Mouse (Mus musculus) G1E (cell line): Measurements from ENCODE around the gene Pxmp4. TPM values are rescaled to one million over a fixed set of nuclear protein-coding genes. Genes with fewer than 3 reads are reported as not detected.

ENCODE experiments used
- ATAC-seq: 2 replicates; pipeline ENCODE4 v1.8.0; 2016; ENCODE audit warnings: mild to moderate bottlenecking; ENCODE audit not compliant: insufficient number of reproducible peaks, poor library complexity, low FRiP score, severe bottlenecking; ENCODE audit errors: extremely low read depth
- DNase-seq: peaks from one replicate; pipeline ENCODE4 v3.0.0; 2012; ENCODE audit warnings: low spot score
- H3K27me3 ChIP-seq: 2 replicates; pipeline ENCODE4 v1.6.1; 2012; ENCODE audit warnings: mild to moderate bottlenecking, low read length, inconsistent platforms; ENCODE audit not compliant: insufficient read depth
- H3K36me3 ChIP-seq: replicated peaks from 2 replicates; pipeline ENCODE3; 2012; ENCODE audit warnings: mild to moderate bottlenecking, inconsistent platforms
- H3K4me1 ChIP-seq: 2 replicates; pipeline ENCODE4 v1.6.1; 2012; ENCODE audit warnings: low read depth, low read length, inconsistent platforms, mixed read lengths; ENCODE audit not compliant: insufficient read depth
- H3K4me3 ChIP-seq: 2 replicates; pipeline ENCODE4 v1.5.1; 2012; ENCODE audit warnings: low read depth, mild to moderate bottlenecking, inconsistent platforms, low read length, moderate library complexity, mixed read lengths
- H3K9me3 ChIP-seq: replicated peaks from 2 replicates; pipeline ENCODE4 v1.6.1; 2012; ENCODE audit warnings: inconsistent platforms
- CTCF ChIP-seq: IDR thresholded peaks from 2 replicates; pipeline ENCODE4 v1.5.1; 2012; ENCODE audit warnings: low read depth, low read length, inconsistent platforms, mixed read lengths
- GATA1 ChIP-seq: IDR thresholded peaks from 2 replicates; pipeline ENCODE4 v1.6.1; 2012; ENCODE audit warnings: borderline replicate concordance, low read length, inconsistent platforms, mixed read lengths
- GATA2 ChIP-seq: IDR thresholded peaks from 2 replicates; pipeline ENCODE4 v1.6.1; 2012; ENCODE audit warnings: low read depth, low read length, inconsistent platforms, borderline replicate concordance
- POLR2AphosphoS5 ChIP-seq: IDR thresholded peaks from 2 replicates; pipeline ENCODE4 v1.6.1; 2012; ENCODE audit warnings: low read depth, low read length, inconsistent platforms; ENCODE audit not compliant: insufficient replicate concordance
- TAL1 ChIP-seq: conservative IDR thresholded peaks from 2 replicates; pipeline ENCODE4 v1.6.1; 2012; ENCODE audit warnings: low read depth, low read length, inconsistent platforms, mixed read lengths
- polyA plus RNA-seq: library from polyadenylated mRNA; stranded (reverse); fragments of >175 nt; gene quantifications from 2 replicates; pipeline ENCODE4 v1.2.3, GENCODE M21; 2012
- total RNA-seq, 2 experiments: library from RNA; stranded (forward) in 1 of 2; stranded (reverse) in 1 of 2; fragments of 200-1000 nt in 1 of 2; fragments of >200 nt in 1 of 2; fragmentation: Nextera tagmentation in 1 of 2; gene quantifications; 2 replicates each; pipeline ENCODE4 v1.2.3; 2014 to 2017

Gene Pxmp4
- total and polyA plus RNA-seq, 3 experiments: 5.4 to 35.7 (median 20.7) TPM

GRCm38 (mm10) chr2:154603007-154603637 lies 386 bp downstream of the Pxmp4 start:
- DNase-seq (no peak), ATAC-seq (no peak)
- Histone ChIP-seq H3K4me3 (peak overlapping the region; percentile 75), H3K9me3 (no peaks in the 10 kb centered on the region), H3K36me3 (peaks cover 25% of the 10 kb centered on the region), H3K4me1 (peaks cover 25% of the 10 kb centered on the region), H3K27me3 (no peaks in the 10 kb centered on the region)
- TF ChIP-seq POLR2AphosphoS5 (no peak), TAL1 (no peak), GATA2 (no peak), GATA1 (no peak), CTCF (no peak)

GRCm38 (mm10) chr2:154601324-154601723 lies 2.2 kb downstream of the Pxmp4 start:
- H3K4me1 ChIP-seq: peaks cover 25% of the 10 kb centered on the region
- no peaks in the 10 kb centered on the region for H3K27me3 ChIP-seq
- H3K4me3 ChIP-seq: no peak overlapping the region
- DNase-seq (no peak), ATAC-seq (no peak)
- no peaks in the 10 kb centered on the region for H3K9me3 ChIP-seq
- H3K36me3 ChIP-seq: peaks cover 37% of the 10 kb centered on the region
- TF ChIP-seq TAL1 (no peak), GATA2 (no peak), GATA1 (no peak), POLR2AphosphoS5 (no peak), CTCF (no peak)

GRCm38 (mm10) chr2:154600586-154600985 lies 2.9 kb downstream of the Pxmp4 start:
- TF ChIP-seq POLR2AphosphoS5 (no peak), CTCF (no peak), GATA2 (no peak)
- ATAC-seq (no peak), DNase-seq (no peak)
- Histone ChIP-seq H3K9me3 (no peaks in the 10 kb centered on the region), H3K4me1 (peaks cover 21% of the 10 kb centered on the region), H3K36me3 (peaks cover 43% of the 10 kb centered on the region), H3K4me3 (no peak overlapping the region), H3K27me3 (no peaks in the 10 kb centered on the region)

GRCm38 (mm10) chr2:154597399-154597798 lies 6.1 kb downstream of the Pxmp4 start:
- peaks cover 2% of the 10 kb centered on the region for H3K4me1 ChIP-seq
- DNase-seq (no peak), ATAC-seq (no peak)
- no peaks in the 10 kb centered on the region for H3K9me3 ChIP-seq
- TF ChIP-seq GATA1: no peak
- no peak for TF ChIP-seq POLR2AphosphoS5
- TF ChIP-seq GATA2: no peak
- TF ChIP-seq TAL1: no peak
- TF ChIP-seq CTCF: no peak
- H3K36me3 ChIP-seq: peaks cover 72% of the 10 kb centered on the region
- H3K27me3 ChIP-seq: no peaks in the 10 kb centered on the region
- H3K4me3 ChIP-seq: no peak overlapping the region

GRCm38 (mm10) chr2:154595775-154596174 lies 7.7 kb downstream of the Pxmp4 start:
- no peak overlapping the region for H3K4me3 ChIP-seq
- ATAC-seq (no peak), DNase-seq (no peak)
- peaks cover 73% of the 10 kb centered on the region for H3K36me3 ChIP-seq
- no peak for TF ChIP-seq GATA1
- no peaks in the 10 kb centered on the region for H3K27me3 ChIP-seq
- H3K9me3 ChIP-seq: no peaks in the 10 kb centered on the region
- no peaks in the 10 kb centered on the region for H3K4me1 ChIP-seq

GRCm38 (mm10) chr2:154593025-154593424 lies 10.5 kb downstream of the Pxmp4 start:
- no peak overlapping the region for H3K4me3 ChIP-seq
- peaks cover 69% of the 10 kb centered on the region for H3K36me3 ChIP-seq
- DNase-seq: no peak
- H3K4me1 ChIP-seq: no peaks in the 10 kb centered on the region
- no peaks in the 10 kb centered on the region for H3K27me3 ChIP-seq
- TF ChIP-seq POLR2AphosphoS5 (no peak), CTCF (peak; percentile 58)
- no peak for ATAC-seq
- no peaks in the 10 kb centered on the region for H3K9me3 ChIP-seq

- no peak for DNase-seq
- Histone ChIP-seq H3K4me3 (no peak overlapping the region), H3K9me3 (no peaks in the 10 kb centered on the region), H3K4me1 (0 out of 2 replicates have a peak, but pooled peaks cover 4% of the 10 kb centered on the region), H3K27me3 (no peaks in the 10 kb centered on the region), H3K36me3 (peaks cover 73% of the 10 kb centered on the region)
- no peak for ATAC-seq
- TF ChIP-seq TAL1: no peak
- TF ChIP-seq GATA1: no peak
- TF ChIP-seq POLR2AphosphoS5: no peak
- no peak for TF ChIP-seq CTCF
- TF ChIP-seq GATA2: no peak
Measured at GRCm38 (mm10) chr2:154591239-154591638, 12.3 kb downstream of the Pxmp4 start.
